Mouse (Mus musculus) intestine, embryonic 15.5 days (tissue): ENCODE data around the gene Tbc1d22a. TPM values are rescaled to one million over a fixed set of nuclear protein-coding genes. Genes with fewer than 3 reads are reported as not detected.

Experiments used
- ATAC-seq: fragments of 200-750 bp; cut with Nextera tagmentation; 2 replicates; pipeline ENCODE4 v1.8.0; 2017; ENCODE audit warnings: moderate TSS enrichment, moderate library complexity
- H3K27ac ChIP-seq: fragments of 300-500 bp; sonication (generic); 2 replicates; pipeline ENCODE4 v1.5.1; 2015; ENCODE audit warnings: mild to moderate bottlenecking, inconsistent platforms
- H3K27me3 ChIP-seq: fragments of 300-500 bp; sonication (generic); replicated peaks from 2 replicates; pipeline ENCODE4 v1.6.1; 2015; ENCODE audit warnings: inconsistent platforms
- H3K36me3 ChIP-seq: fragments of 300-500 bp; sonication (generic); 2 replicates; pipeline ENCODE4 v1.6.1; 2015; ENCODE audit warnings: inconsistent platforms
- H3K4me1 ChIP-seq: fragments of 300-500 bp; sonication (generic); replicated peaks from 2 replicates; pipeline ENCODE4 v1.6.1; 2015; ENCODE audit warnings: inconsistent platforms
- H3K4me2 ChIP-seq: fragments of 300-500 bp; sonication (generic); replicated peaks from 2 replicates; pipeline ENCODE4 v1.6.1; 2015; ENCODE audit warnings: mild to moderate bottlenecking, inconsistent platforms
- H3K4me3 ChIP-seq: fragments of 300-500 bp; sonication (generic); replicated peaks from 2 replicates; pipeline ENCODE4 v1.5.1; 2015; ENCODE audit warnings: inconsistent platforms
- H3K9ac ChIP-seq: fragments of 300-500 bp; sonication (generic); 2 replicates; pipeline ENCODE4 v1.6.1; 2015; ENCODE audit warnings: inconsistent platforms
- H3K9me3 ChIP-seq: fragments of 300-500 bp; sonication (generic); 2 replicates; pipeline ENCODE4 v1.6.1; 2016; ENCODE audit warnings: inconsistent platforms
- WGBS: fragments of 180-500 bp; shearing (Covaris S2); methylation state at CpG from one replicate; pipeline ENCODE4 v1.1.7; 2015; 5-methylcytosine and 5-hydroxymethylcytosine counted together
- polyA plus RNA-seq: library from polyadenylated mRNA; unstranded; fragments of >200 nt; fragmentation: Nextera tagmentation; extraction: Ambion mirVana; gene quantifications from 2 replicates; pipeline ENCODE4 v1.2.1, GENCODE M21; 2015

The Tbc1d22a gene
- polyA plus RNA-seq, 1 experiment from 2014 or later = 10.0 TPM

GRCm38 (mm10) chr15:86339736-86340135 is 125.5 kb downstream of the Tbc1d22a start:
- Histone ChIP-seq H3K4me2 (no peak overlapping the region), H3K4me1 (0 out of 2 replicates have a peak, but pooled peaks cover 6% of the 10 kb centered on the region), H3K27ac (no peak overlapping the region), H3K36me3 (no peaks in the 10 kb centered on the region), H3K9me3 (no peaks in the 10 kb centered on the region), H3K4me3 (no peak overlapping the region), H3K27me3 (no peaks in the 10 kb centered on the region), H3K9ac (no peak overlapping the region)
- 84% methylated on average over 2 of the region's 2 CpGs for WGBS
- ATAC-seq = no peak

GRCm38 (mm10) chr15:86340766-86341165 is 126.5 kb downstream of the Tbc1d22a start:
- Histone ChIP-seq H3K27me3 (no peaks in the 10 kb centered on the region), H3K27ac (no peak overlapping the region), H3K4me1 (0 out of 2 replicates have a peak, but pooled peaks cover 6% of the 10 kb centered on the region), H3K9me3 (no peaks in the 10 kb centered on the region), H3K4me2 (no peak overlapping the region), H3K4me3 (no peak overlapping the region), H3K36me3 (no peaks in the 10 kb centered on the region), H3K9ac (no peak overlapping the region)
- WGBS = 83% methylated on average over 6 of the region's 6 CpGs
- no peak for ATAC-seq

- ATAC-seq = 0 out of 2 replicates have a peak, but pooled peaks have one; percentile 17
Observed at GRCm38 (mm10) chr15:86342637-86343375, 128.5 kb downstream of the Tbc1d22a start.

GRCm38 (mm10) chr15:86344906-86345331 is 130.7 kb downstream of the Tbc1d22a start:
- Histone ChIP-seq H3K27ac (no peak overlapping the region), H3K9ac (no peak overlapping the region), H3K4me3 (no peak overlapping the region), H3K27me3 (no peaks in the 10 kb centered on the region), H3K9me3 (no peaks in the 10 kb centered on the region), H3K36me3 (no peaks in the 10 kb centered on the region), H3K4me2 (no peak overlapping the region), H3K4me1 (0 out of 2 replicates have a peak, but pooled peaks cover 6% of the 10 kb centered on the region)
- WGBS = 68% methylated on average over 8 of the region's 8 CpGs
- ATAC-seq = no peak

More at GRCm38 (mm10) chr15:86342637-86343375, 128.5 kb downstream of the Tbc1d22a start:
- Histone ChIP-seq H3K9ac (no peak overlapping the region), H3K4me1 (0 out of 2 replicates have a peak, but pooled peaks cover 6% of the 10 kb centered on the region), H3K27ac (no peak overlapping the region), H3K9me3 (no peaks in the 10 kb centered on the region), H3K4me3 (no peak overlapping the region), H3K27me3 (no peaks in the 10 kb centered on the region), H3K4me2 (no peak overlapping the region), H3K36me3 (no peaks in the 10 kb centered on the region)
- 67% methylated on average over 8 of the region's 8 CpGs for WGBS

GRCm38 (mm10) chr15:86345907-86346306 is 131.6 kb downstream of the Tbc1d22a start:
- no peak overlapping the region for H3K9ac ChIP-seq
- H3K27me3 ChIP-seq = no peaks in the 10 kb centered on the region
- no peak overlapping the region for H3K4me3 ChIP-seq
- H3K4me1 ChIP-seq = 0 out of 2 replicates have a peak, but pooled peaks cover 6% of the 10 kb centered on the region
- no peak overlapping the region for H3K4me2 ChIP-seq
- 61% methylated on average over 9 of the region's 9 CpGs for WGBS
- H3K9me3 ChIP-seq = no peaks in the 10 kb centered on the region
- no peak for ATAC-seq
- no peaks in the 10 kb centered on the region for H3K36me3 ChIP-seq
- no peak overlapping the region for H3K27ac ChIP-seq

GRCm38 (mm10) chr15:86346606-86347005 is 132.3 kb downstream of the Tbc1d22a start:
- no peaks in the 10 kb centered on the region for H3K27me3 ChIP-seq
- no peak for ATAC-seq
- WGBS = 79% methylated on average over 3 of the region's 3 CpGs
- H3K4me3 ChIP-seq = no peak overlapping the region
- no peak overlapping the region for H3K9ac ChIP-seq
- no peak overlapping the region for H3K4me2 ChIP-seq
- H3K36me3 ChIP-seq = no peaks in the 10 kb centered on the region
- H3K9me3 ChIP-seq = no peaks in the 10 kb centered on the region
- H3K4me1 ChIP-seq = 0 out of 2 replicates have a peak, but pooled peaks cover 6% of the 10 kb centered on the region
- no peak overlapping the region for H3K27ac ChIP-seq

GRCm38 (mm10) chr15:86354932-86355331 is 140.7 kb downstream of the Tbc1d22a start:
- H3K9ac ChIP-seq = no peak overlapping the region
- no peak for ATAC-seq
- H3K4me3 ChIP-seq = no peak overlapping the region
- no peak overlapping the region for H3K4me2 ChIP-seq
- no peak overlapping the region for H3K27ac ChIP-seq
- H3K27me3 ChIP-seq = no peaks in the 10 kb centered on the region
- H3K36me3 ChIP-seq = no peaks in the 10 kb centered on the region
- H3K9me3 ChIP-seq = no peaks in the 10 kb centered on the region
- 80% methylated on average over 2 of the region's 2 CpGs for WGBS
- no peaks in the 10 kb centered on the region for H3K4me1 ChIP-seq

- H3K4me2 ChIP-seq = no peak overlapping the region
- no peaks in the 10 kb centered on the region for H3K27me3 ChIP-seq
- H3K4me3 ChIP-seq = no peak overlapping the region
- H3K27ac ChIP-seq = no peak overlapping the region
- H3K9ac ChIP-seq = no peak overlapping the region
- WGBS = 79% methylated on average over 2 of the region's 2 CpGs
- H3K36me3 ChIP-seq = no peaks in the 10 kb centered on the region
- no peaks in the 10 kb centered on the region for H3K9me3 ChIP-seq
- no peak for ATAC-seq
- H3K4me1 ChIP-seq = no peaks in the 10 kb centered on the region
Observed at GRCm38 (mm10) chr15:86355857-86356256, 141.6 kb downstream of the Tbc1d22a start.

- H3K4me1 ChIP-seq = no peaks in the 10 kb centered on the region
- H3K4me2 ChIP-seq = no peak overlapping the region
- H3K4me3 ChIP-seq = no peak overlapping the region
- no peak overlapping the region for H3K9ac ChIP-seq
- no peak overlapping the region for H3K27ac ChIP-seq
- 52% methylated on average over 3 of the region's 3 CpGs for WGBS
- H3K36me3 ChIP-seq = no peaks in the 10 kb centered on the region
- H3K27me3 ChIP-seq = no peaks in the 10 kb centered on the region
- no peak for ATAC-seq
- H3K9me3 ChIP-seq = no peaks in the 10 kb centered on the region
Observed at GRCm38 (mm10) chr15:86360376-86360775, 146.1 kb downstream of the Tbc1d22a start.

GRCm38 (mm10) chr15:86362306-86363150 is 148.3 kb downstream of the Tbc1d22a start:
- Histone ChIP-seq H3K4me1 (no peaks in the 10 kb centered on the region), H3K9ac (no peak overlapping the region), H3K27me3 (no peaks in the 10 kb centered on the region), H3K4me3 (no peak overlapping the region), H3K9me3 (no peaks in the 10 kb centered on the region), H3K27ac (no peak overlapping the region), H3K4me2 (no peak overlapping the region), H3K36me3 (no peaks in the 10 kb centered on the region)
- WGBS = 80% methylated on average over 10 of the region's 10 CpGs
- ATAC-seq = no peak

- 85% methylated on average over 4 of the region's 4 CpGs for WGBS
- Histone ChIP-seq H3K27ac (no peak overlapping the region), H3K4me1 (no peaks in the 10 kb centered on the region), H3K4me2 (no peak overlapping the region), H3K36me3 (no peaks in the 10 kb centered on the region), H3K27me3 (no peaks in the 10 kb centered on the region), H3K9me3 (no peaks in the 10 kb centered on the region), H3K4me3 (no peak overlapping the region), H3K9ac (no peak overlapping the region)
- ATAC-seq = no peak
Observed at GRCm38 (mm10) chr15:86363841-86364295, 149.6 kb downstream of the Tbc1d22a start.

GRCm38 (mm10) chr15:86364948-86365658 is 150.8 kb downstream of the Tbc1d22a start:
- H3K9me3 ChIP-seq = no peaks in the 10 kb centered on the region
- no peaks in the 10 kb centered on the region for H3K36me3 ChIP-seq
- H3K27me3 ChIP-seq = no peaks in the 10 kb centered on the region
- H3K4me2 ChIP-seq = no peak overlapping the region
- ATAC-seq = no peak
- H3K9ac ChIP-seq = no peak overlapping the region
- H3K27ac ChIP-seq = no peak overlapping the region
- H3K4me3 ChIP-seq = no peak overlapping the region
- H3K4me1 ChIP-seq = no peaks in the 10 kb centered on the region
- WGBS = 91% methylated on average over 10 of the region's 10 CpGs
